12 mouse cellular contexts compared by ENCODE assay signal in genomic region chr11:116476041-116476440, GRCm38 (mm10). TPM values are rescaled to one million over a fixed set of nuclear protein-coding genes. Genes with fewer than 3 reads are reported as not detected.
DNase-seq lines count a peak whose midpoint lies in the region; ATAC-seq and TF ChIP-seq lines count a peak whose summit lies in the region.
"Had no signal": no experiment of that assay in that cellular context is flagged by ENCODE, and none has a peak within 500 bp of the region (broad histone marks: within the 10 kb centered on the region; RNA-seq: fewer than 3 reads in every experiment).

No protein-coding gene starts in this region.

- H3K4me1 ChIP-seq in forebrain, embryonic 15.5 days: no peaks in the 10 kb centered on the region
- no peaks in the 10 kb centered on the region for H3K4me1 ChIP-seq in forebrain, embryonic 13.5 days

- H3K9me3 ChIP-seq in forebrain, embryonic 15.5 days: no peaks in the 10 kb centered on the region
- no peaks in the 10 kb centered on the region for H3K9me3 ChIP-seq in forebrain, embryonic 13.5 days (replicated peaks)
- H3K9me3 ChIP-seq: liver, embryonic 13.5 days had no signal

- H3K36me3 ChIP-seq in forebrain, embryonic 15.5 days: peaks cover 89% of the 10 kb centered on the region
- H3K36me3 ChIP-seq in forebrain, embryonic 13.5 days (ENCODE audit: poor library complexity, severe bottlenecking): peaks cover 99% of the 10 kb centered on the region

- H3K9ac ChIP-seq in forebrain, embryonic 15.5 days (replicated peaks): no peak overlapping the region
- H3K9ac ChIP-seq in forebrain, embryonic 13.5 days: no peak overlapping the region
- H3K9ac ChIP-seq: liver, embryonic 13.5 days had no signal

- DNase-seq in left cerebral cortex, postnatal 25 days (ENCODE audit: low spot score in 2 of 2): peak; percentile 27 to 50
- no peak for DNase-seq in left cerebral cortex, postnatal 4 days
- DNase-seq in brain, adult 2 months (ENCODE audit: low read depth, low spot score): peak; percentile 66
- peak; percentile 75 for DNase-seq in kidney, postnatal 14 days
- no peak for DNase-seq in embryo, embryonic 10.5 days (ENCODE audit: low spot score)
- no peak for DNase-seq in gastrocnemius, adult 2 months
- DNase-seq: liver, embryonic 13.5 days had no signal

- no peak overlapping the region for H3K4me3 ChIP-seq in forebrain, embryonic 15.5 days
- no peak overlapping the region for H3K4me3 ChIP-seq in forebrain, embryonic 13.5 days
- no peak overlapping the region for H3K4me3 ChIP-seq in gastrocnemius, adult 2 months
- H3K4me3 ChIP-seq: liver, embryonic 13.5 days had no signal

- intact Hi-C loops in left cerebral cortex, postnatal 25 days (cut with DNase I): no loop called here
- intact Hi-C loops in left cerebral cortex, postnatal 4 days (cut with DNase I): no loop called here
- intact Hi-C loops in gastrocnemius, adult 2 months (cut with DNase I): no loop called here

- TF ChIP-seq CTCF in gastrocnemius, adult 2 months (IDR thresholded peaks at IDR 0.05): no peak

- H3K27ac ChIP-seq in forebrain, embryonic 15.5 days (replicated peaks): peak overlapping the region; percentile 62; the same call in 1 of the 2 replicates
- H3K27ac ChIP-seq in forebrain, embryonic 13.5 days: no peak overlapping the region
- no peak overlapping the region for H3K27ac ChIP-seq in gastrocnemius, adult 2 months
- H3K27ac ChIP-seq: liver, embryonic 13.5 days had no signal

- H3K4me2 ChIP-seq in forebrain, embryonic 15.5 days (replicated peaks): no peak overlapping the region
- no peak overlapping the region for H3K4me2 ChIP-seq in forebrain, embryonic 13.5 days
- H3K4me2 ChIP-seq: liver, embryonic 13.5 days had no signal

- ATAC-seq in forebrain, embryonic 15.5 days (replicated peaks): no peak
- no peak for ATAC-seq in forebrain, embryonic 13.5 days
- ATAC-seq: Patski had no signal

- WGBS in forebrain, embryonic 15.5 days: 75% methylated on average over 10 of the region's 10 CpGs
- WGBS in forebrain, embryonic 13.5 days: 86% methylated on average over 10 of the region's 10 CpGs

- H3K27me3 ChIP-seq in forebrain, embryonic 15.5 days: no peaks in the 10 kb centered on the region
- no peaks in the 10 kb centered on the region for H3K27me3 ChIP-seq in forebrain, embryonic 13.5 days
- H3K27me3 ChIP-seq: liver, embryonic 13.5 days; Patski had no signal

RNA-seq across cellular contexts. Expression of gene Qrich2, which starts 10.0 kb away (rescaled TPM):
- not detected in 2 replicates for polyA plus RNA-seq in forebrain, embryonic 15.5 days (2015; fragmentation: Nextera tagmentation; extraction: Ambion mirVana)
- 0.09 TPM in 1 of 2 replicates, not detected in the other for polyA plus RNA-seq in forebrain, embryonic 13.5 days (2015; fragmentation: Nextera tagmentation; extraction: Ambion mirVana)
- not detected for total RNA-seq in left cerebral cortex, postnatal 25 days (2021)
- under 1 TPM in 1 of 2 experiments, not detected in 1; 0.08 TPM for total RNA-seq in left cerebral cortex, postnatal 4 days (2021)
- total RNA-seq in gastrocnemius, adult 2 months (2021): under 1 TPM in 1 of 2 experiments, not detected in 1; 0.06 TPM
- polyA plus RNA-seq: frontal cortex, adult 2 months; liver, embryonic 13.5 days had no signal

RNA-seq across cellular contexts. Expression of gene Prpsap1, which starts 18.0 kb away (rescaled TPM):
- 193 and 201 TPM in 2 replicates for polyA plus RNA-seq in forebrain, embryonic 15.5 days (2015; fragmentation: Nextera tagmentation; extraction: Ambion mirVana)
- polyA plus RNA-seq in forebrain, embryonic 13.5 days (2015; fragmentation: Nextera tagmentation; extraction: Ambion mirVana): 178 and 184 TPM in 2 replicates
- 10 to 100 TPM; 65.7 to 76.2 TPM for total RNA-seq in left cerebral cortex, postnatal 25 days (2021)
- 100 to 1,000 TPM; 107 TPM for total RNA-seq in left cerebral cortex, postnatal 4 days (2021)
- 10 to 100 TPM; 14.2 to 15.1 TPM for total RNA-seq in gastrocnemius, adult 2 months (2021)

RNA-seq across cellular contexts. Expression of gene Ubald2, which starts 42.1 kb away (rescaled TPM):
- 58.8 and 59.5 TPM in 2 replicates for polyA plus RNA-seq in forebrain, embryonic 15.5 days (2015; fragmentation: Nextera tagmentation; extraction: Ambion mirVana)
- 45.5 and 58.2 TPM in 2 replicates for polyA plus RNA-seq in forebrain, embryonic 13.5 days (2015; fragmentation: Nextera tagmentation; extraction: Ambion mirVana)
- 10 to 100 TPM; 31.3 to 33.7 TPM for total RNA-seq in left cerebral cortex, postnatal 25 days (2021)
- total RNA-seq in left cerebral cortex, postnatal 4 days (2021): 10 to 100 TPM; 43.3 to 45.8 TPM
- 10 to 100 TPM; 38.7 to 50.9 TPM for total RNA-seq in gastrocnemius, adult 2 months (2021)

RNA-seq across cellular contexts. Expression of gene Sphk1, which starts 54.7 kb away (rescaled TPM):
- 2.2 and 2.4 TPM in 2 replicates for polyA plus RNA-seq in forebrain, embryonic 15.5 days (2015; fragmentation: Nextera tagmentation; extraction: Ambion mirVana)
- polyA plus RNA-seq in forebrain, embryonic 13.5 days (2015; fragmentation: Nextera tagmentation; extraction: Ambion mirVana): 0.98 and 2.2 TPM in 2 replicates
- 1 to 10 TPM; 4.9 to 5.5 TPM for total RNA-seq in left cerebral cortex, postnatal 25 days (2021)
- 1 to 10 TPM; 4.8 to 6.7 TPM for total RNA-seq in left cerebral cortex, postnatal 4 days (2021)
- 1 to 10 TPM in 1 of 2 experiments, under 1 TPM in 1; 0.36 to 1.7 TPM for total RNA-seq in gastrocnemius, adult 2 months (2021)
- total RNA-seq: monocyte, adult 5-6 weeks had no signal

Comparison
In these comparisons a context has a peak if more than half of its experiments do, and no peak if none do; other contexts are left out.
1. DNase-seq: peak in left cerebral cortex, postnatal 25 days (2 of 2), brain, adult 2 months (single experiment) and kidney, postnatal 14 days (single experiment); none in left cerebral cortex, postnatal 4 days (single experiment), embryo, embryonic 10.5 days (single experiment) and gastrocnemius, adult 2 months (single experiment).
2. RNA of gene Prpsap1, which starts 18.0 kb away (total RNA-seq): 107 TPM in left cerebral cortex, postnatal 4 days and 65.7 to 76.2 TPM in left cerebral cortex, postnatal 25 days; 14.2 to 15.1 TPM in gastrocnemius, adult 2 months; every median in the first group is over 4 times any median in the second.